Mouse (Mus musculus): Measurements from ENCODE around the gene Slc10a7.
"Not testable (repeated sequence)": the region's sequence is repeated elsewhere in the genome, so short reads cannot be mapped to it uniquely, and the experiment has no call there.

Slc10a7 gene

GRCm38 (mm10) chr8:78509273-78510031 lies at the start of gene Slc10a7:
Gene Slc10a7 (plus strand): TSS chr8:78509346.
- DNase-seq (ENCODE audit: low spot score), result peak; percentile 89

- DNase-seq (ENCODE audit: low spot score), result no peak
These were observed 45.2 kb upstream of the Slc10a7 start for GRCm38 (mm10) chr8:78463941-78464340.

GRCm38 (mm10) chr8:78467889-78468288 lies 41.3 kb upstream of the Slc10a7 start:
- no peak for DNase-seq (ENCODE audit: low spot score)

- no peak for DNase-seq (ENCODE audit: low spot score)
These were observed 31.9 kb upstream of the Slc10a7 start for GRCm38 (mm10) chr8:78477051-78477829.

- DNase-seq (ENCODE audit: low spot score), result no peak
These were observed 19.4 kb upstream of the Slc10a7 start for GRCm38 (mm10) chr8:78489733-78490132.

GRCm38 (mm10) chr8:78493031-78493430 lies 16.1 kb upstream of the Slc10a7 start:
- DNase-seq (ENCODE audit: low spot score), result no peak

GRCm38 (mm10) chr8:78496273-78496672 lies 12.9 kb upstream of the Slc10a7 start:
- not testable (repeated sequence) for DNase-seq (ENCODE audit: low spot score)

- no peak for DNase-seq (ENCODE audit: low spot score)
These were observed 6.4 kb upstream of the Slc10a7 start for GRCm38 (mm10) chr8:78502706-78503105.

- DNase-seq (ENCODE audit: low spot score), result no peak
These were observed 997 bp upstream of the Slc10a7 start for GRCm38 (mm10) chr8:78507979-78508718.

- DNase-seq (ENCODE audit: low spot score), result peak; percentile 85
These were observed 350 bp upstream of the Slc10a7 start, which contains the start of gene Rbmxl1 for GRCm38 (mm10) chr8:78508719-78509272. Gene Rbmxl1 (minus strand): TSS chr8:78508898.

- DNase-seq (ENCODE audit: low spot score), result peak; percentile 29
These were observed 948 bp downstream of the Slc10a7 start for GRCm38 (mm10) chr8:78510094-78510493.

GRCm38 (mm10) chr8:78510926-78511325 lies 1.8 kb downstream of the Slc10a7 start:
- no peak for DNase-seq (ENCODE audit: low spot score)

GRCm38 (mm10) chr8:78513106-78513505 lies 4.0 kb downstream of the Slc10a7 start:
- no peak for DNase-seq (ENCODE audit: low spot score)

- no peak for DNase-seq (ENCODE audit: low spot score)
These were observed 5.6 kb downstream of the Slc10a7 start for GRCm38 (mm10) chr8:78514706-78515105.

- no peak for DNase-seq (ENCODE audit: low spot score)
These were observed 6.0 kb downstream of the Slc10a7 start for GRCm38 (mm10) chr8:78515132-78515531.

GRCm38 (mm10) chr8:78533981-78534380 lies 24.8 kb downstream of the Slc10a7 start:
- DNase-seq (ENCODE audit: low spot score), result no peak

- no peak for DNase-seq (ENCODE audit: low spot score)
These were observed 27.6 kb downstream of the Slc10a7 start for GRCm38 (mm10) chr8:78536716-78537115.

GRCm38 (mm10) chr8:78537795-78538194 lies 28.6 kb downstream of the Slc10a7 start:
- no peak for DNase-seq (ENCODE audit: low spot score)

- not testable (repeated sequence) for DNase-seq (ENCODE audit: low spot score)
These were observed 33.5 kb downstream of the Slc10a7 start for GRCm38 (mm10) chr8:78542670-78543069.

- no peak for DNase-seq (ENCODE audit: low spot score)
These were observed 34.5 kb downstream of the Slc10a7 start for GRCm38 (mm10) chr8:78543621-78544020.

- DNase-seq (ENCODE audit: low spot score), result no peak
These were observed 35.4 kb downstream of the Slc10a7 start for GRCm38 (mm10) chr8:78544545-78544944.
